Mouse (Mus musculus) C2C12 (cell line): Measurements from ENCODE around the gene Gm17617.
A peak's percentile ranks its signal among the peaks of the same experiment; 100 is the strongest.

Experiments
- CEBPB ChIP-seq: IDR thresholded peaks from one replicate; pipeline ENCODE4 v1.6.1; 2011; ENCODE audit warnings: low read depth, mild to moderate bottlenecking, control low read depth, moderate library complexity
- CTCF ChIP-seq: IDR thresholded peaks from one replicate; pipeline ENCODE4 v1.5.1; 2011; ENCODE audit not compliant: control insufficient read depth, insufficient read depth, insufficient read length
- MAX ChIP-seq: IDR thresholded peaks from one replicate; pipeline ENCODE4 v1.6.1; 2011; ENCODE audit warnings: mild to moderate bottlenecking, control low read depth
- MYOG ChIP-seq: IDR thresholded peaks from one replicate; pipeline ENCODE4 v1.6.1; 2011; ENCODE audit not compliant: control insufficient read depth, insufficient read length; ENCODE audit errors: extremely low read depth
- USF1 ChIP-seq: IDR thresholded peaks from one replicate; pipeline ENCODE4 v1.6.1; 2011; ENCODE audit warnings: low read depth, mild to moderate bottlenecking, control low read depth, moderate library complexity

- no peak for TF ChIP-seq CTCF
- TF ChIP-seq CEBPB: no peak
- peak; percentile 9 for TF ChIP-seq MAX
- no peak for TF ChIP-seq MYOG
- TF ChIP-seq USF1: no peak
Measured at GRCm38 (mm10) chr13:55099066-55099725, 34.2 kb downstream of the Gm17617 start.
